Mouse (Mus musculus) cerebellum, adult 9-11 months (tissue): ENCODE measurements around the gene Tent5c.

Experiments used
- DNase-seq: peaks from one replicate; pipeline ENCODE4 v3.0.0; 2022

The Tent5c gene

GRCm38 (mm10) chr3:100485390-100486132 is 3.6 kb downstream of the Tent5c start:
- DNase-seq: no peak

GRCm38 (mm10) chr3:100482971-100483610 is 6.0 kb downstream of the Tent5c start:
- no peak for DNase-seq

GRCm38 (mm10) chr3:100482324-100482911 is 6.7 kb downstream of the Tent5c start:
- DNase-seq: no peak

- no peak for DNase-seq
These were observed 8.7 kb downstream of the Tent5c start for GRCm38 (mm10) chr3:100480251-100481005.

- DNase-seq: no peak
These were observed 14.1 kb downstream of the Tent5c start for GRCm38 (mm10) chr3:100474950-100475472.

- no peak for DNase-seq
These were observed 14.6 kb downstream of the Tent5c start for GRCm38 (mm10) chr3:100474536-100474935.

GRCm38 (mm10) chr3:100473146-100473545 is 16.0 kb downstream of the Tent5c start:
- DNase-seq: no peak

GRCm38 (mm10) chr3:100470902-100471301 is 18.2 kb downstream of the Tent5c start:
- no peak for DNase-seq

GRCm38 (mm10) chr3:100470101-100470500 is 19.0 kb downstream of the Tent5c start:
- DNase-seq: no peak

GRCm38 (mm10) chr3:100466551-100466950 is 22.6 kb downstream of the Tent5c start:
- DNase-seq: no peak

GRCm38 (mm10) chr3:100464596-100464995 is 24.5 kb downstream of the Tent5c start:
- no peak for DNase-seq

GRCm38 (mm10) chr3:100463959-100464265 is 25.2 kb downstream of the Tent5c start:
- DNase-seq: no peak

- no peak for DNase-seq
These were observed 25.8 kb downstream of the Tent5c start for GRCm38 (mm10) chr3:100463160-100463958.

GRCm38 (mm10) chr3:100462235-100463083 is 26.7 kb downstream of the Tent5c start:
- no peak for DNase-seq

GRCm38 (mm10) chr3:100460510-100460909 is 28.6 kb downstream of the Tent5c start:
- DNase-seq: no peak

- DNase-seq: no peak
These were observed 45.2 kb downstream of the Tent5c start for GRCm38 (mm10) chr3:100443798-100444500.

- DNase-seq: no peak
These were observed 46.6 kb downstream of the Tent5c start for GRCm38 (mm10) chr3:100442499-100442898.

- DNase-seq: no peak
These were observed 48.4 kb downstream of the Tent5c start for GRCm38 (mm10) chr3:100440754-100441153.

- peak; percentile 6 for DNase-seq
These were observed 49.1 kb downstream of the Tent5c start for GRCm38 (mm10) chr3:100440009-100440408.

GRCm38 (mm10) chr3:100439088-100439487 is 50.0 kb downstream of the Tent5c start:
- DNase-seq: no peak
